Mouse (Mus musculus) spleen, adult 2 months (tissue): ENCODE measurements around the gene Zwilch. TPM values are rescaled to one million over a fixed set of nuclear protein-coding genes. Genes with fewer than 3 reads are reported as not detected.
"Not testable (repeated sequence)": the region's sequence is repeated elsewhere in the genome, so short reads cannot be mapped to it uniquely, and the experiment has no call there.

Experiments
- DNase-seq, 2 experiments: peaks; one replicate each; pipeline versions ENCODE4 v3.0.0 to v3.0.0-alpha.2; 2012 to 2021; ENCODE audit warnings: low spot score in 2 of 2, low read depth in 1 of 2
- H3K27ac ChIP-seq: fragments of 200-500 bp; 2 replicates; pipeline ENCODE4 v1.5.1; 2012; ENCODE audit warnings: low read length, inconsistent platforms; ENCODE audit not compliant: insufficient read depth
- H3K27me3 ChIP-seq: fragments of 200-500 bp; 2 replicates; pipeline ENCODE4 v1.6.1; 2012; ENCODE audit warnings: mild to moderate bottlenecking, moderate library complexity, low read length, inconsistent platforms; ENCODE audit not compliant: control insufficient read depth, insufficient read depth
- H3K36me3 ChIP-seq: fragments of 200-500 bp; 2 replicates; pipeline ENCODE4 v1.6.1; 2012; ENCODE audit warnings: mild to moderate bottlenecking, low read length, inconsistent platforms; ENCODE audit not compliant: control insufficient read depth, insufficient read depth
- H3K4me1 ChIP-seq: fragments of 200-500 bp; 2 replicates; pipeline ENCODE4 v1.6.1; 2011; ENCODE audit warnings: inconsistent platforms; ENCODE audit not compliant: control insufficient read depth, insufficient read depth, insufficient read length
- H3K4me3 ChIP-seq: fragments of 200-500 bp; 2 replicates; pipeline ENCODE4 v1.5.1; 2011; ENCODE audit warnings: mild to moderate bottlenecking, inconsistent platforms; ENCODE audit not compliant: insufficient read depth, insufficient read length; ENCODE audit errors: extremely low read depth
- CTCF ChIP-seq: fragments of 200-500 bp; IDR thresholded peaks from 2 replicates; pipeline ENCODE4 v1.5.1; 2011; ENCODE audit warnings: mild to moderate bottlenecking, inconsistent platforms; ENCODE audit not compliant: insufficient read depth, insufficient read length, insufficient replicate concordance; ENCODE audit errors: extremely low read depth
- POLR2A ChIP-seq: fragments of 200-500 bp; IDR thresholded peaks from 2 replicates; pipeline ENCODE4 v1.6.1; 2011; ENCODE audit warnings: low read depth, low read length, inconsistent platforms
- WGBS: fragments of 180-500 bp; shearing (Covaris S2); methylation state at CpG from one replicate; pipeline ENCODE4 v1.1.7; 2018; 5-methylcytosine and 5-hydroxymethylcytosine counted together
- polyA plus RNA-seq: library from polyadenylated mRNA; depleted of rRNA; stranded (reverse); fragments of >200 nt; gene quantifications from 2 replicates; pipeline ENCODE4 v1.2.3, GENCODE M21; 2012

Gene Zwilch
- polyA plus RNA-seq, 1 experiment = 1.1 TPM

DNA sequence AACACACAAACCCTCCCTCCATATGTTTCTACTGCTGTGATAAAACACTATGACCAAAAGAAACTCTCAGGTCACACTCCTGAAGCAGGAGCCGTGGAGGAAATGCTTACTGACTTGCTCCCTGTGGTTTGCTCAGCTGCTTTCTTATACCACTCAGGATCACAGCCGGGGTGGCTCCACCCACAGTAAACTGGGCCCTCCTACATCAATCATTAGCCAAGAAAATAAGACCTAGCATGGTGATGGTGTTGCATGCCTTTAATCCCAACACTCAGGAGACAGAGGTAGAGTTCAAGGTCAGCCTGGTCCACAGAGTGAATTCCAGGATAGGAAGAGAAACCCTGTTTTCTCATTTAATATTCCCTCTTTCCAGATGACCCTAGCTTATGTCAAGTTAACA lies 27.0 kb upstream of the Zwilch start:
- DNase-seq = no peak
- TF ChIP-seq CTCF (no peak), POLR2A (no peak)
- H3K27me3 ChIP-seq = no peaks in the 10 kb centered on the region
- H3K36me3 ChIP-seq = peaks cover 16% of the 10 kb centered on the region
- H3K27ac ChIP-seq = no peak overlapping the region
- no peaks in the 10 kb centered on the region for H3K4me1 ChIP-seq
- H3K4me3 ChIP-seq = no peak overlapping the region
- 63% methylated on average over 2 of the region's 2 CpGs for WGBS

DNA sequence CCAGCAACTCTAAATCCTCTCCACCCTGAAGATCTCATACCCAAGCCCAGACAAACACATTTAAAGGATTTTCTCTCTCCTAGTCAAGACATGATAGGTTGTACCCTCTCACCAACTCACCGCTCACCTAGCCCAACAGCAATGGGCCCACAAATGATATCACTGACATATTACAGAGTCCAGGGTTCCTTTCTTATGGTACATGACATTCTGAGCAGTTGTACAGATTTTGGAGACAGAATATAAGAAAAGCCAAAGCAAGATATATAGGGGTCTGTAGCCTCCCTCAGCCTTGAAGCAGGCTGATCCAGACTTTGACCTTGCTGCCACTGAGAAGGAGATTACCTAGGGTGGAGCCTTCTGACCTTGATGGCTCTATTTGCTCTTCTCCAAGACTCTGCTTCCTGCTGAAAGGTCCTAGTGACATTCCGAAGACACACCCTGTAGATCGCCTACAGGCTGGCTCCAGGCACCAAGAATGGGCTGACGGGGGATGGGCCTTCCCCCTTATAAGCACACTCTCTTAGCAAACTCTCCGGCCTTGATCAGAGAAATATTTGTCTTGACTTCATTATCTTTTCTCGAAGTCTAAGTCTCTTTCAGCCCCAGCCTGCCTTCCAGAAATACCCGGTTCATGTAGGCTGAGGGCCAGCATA lies 26.0 kb upstream of the Zwilch start:
- H3K27ac ChIP-seq = not testable (repeated sequence)

DNA sequence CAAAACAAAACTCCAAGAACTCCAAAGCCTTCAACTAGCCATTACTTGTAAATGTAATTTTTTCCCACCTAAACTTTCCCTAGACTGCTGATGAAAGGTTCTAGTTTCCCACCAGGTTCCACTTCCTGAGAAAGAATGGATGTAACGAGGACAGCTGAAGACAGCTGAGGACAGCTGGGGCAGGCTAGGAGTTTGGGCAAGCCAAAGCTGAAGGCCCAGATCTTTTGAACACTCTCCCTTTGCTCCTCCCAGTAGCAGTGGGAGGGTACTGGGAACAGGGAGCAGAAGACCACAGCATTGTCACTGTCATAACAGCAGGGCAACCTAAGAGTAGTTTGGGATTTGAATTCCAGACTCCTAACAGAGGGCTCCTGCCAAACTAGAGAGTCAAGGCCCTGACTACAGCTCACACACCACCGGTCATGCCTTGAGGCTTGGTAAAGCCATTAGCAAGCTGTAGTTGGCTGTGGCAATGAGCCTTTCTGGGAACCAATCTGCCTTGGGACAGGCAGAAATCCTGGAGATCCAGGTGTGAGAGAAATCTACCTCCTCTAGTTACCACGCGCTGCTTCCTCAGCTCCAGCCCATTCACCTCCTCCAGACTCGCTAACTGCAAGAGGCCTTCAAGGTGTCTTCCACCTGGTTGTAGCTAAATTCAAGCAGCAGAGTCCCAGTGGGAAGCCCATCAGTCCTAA lies 25.3 kb upstream of the Zwilch start:
- TF ChIP-seq CTCF (no peak), POLR2A (no peak)
- no peak for DNase-seq
- Histone ChIP-seq H3K4me3 (no peak overlapping the region), H3K27ac (no peak overlapping the region), H3K27me3 (no peaks in the 10 kb centered on the region), H3K36me3 (peaks cover 16% of the 10 kb centered on the region), H3K4me1 (no peaks in the 10 kb centered on the region)
- 92% methylated on average over 5 of the region's 5 CpGs for WGBS

More for the DNA sequence above, 26.0 kb upstream of the Zwilch start:
- H3K36me3 ChIP-seq = peaks cover 11% of the 10 kb centered on the region
- not testable (repeated sequence) for H3K4me1 ChIP-seq, H3K4me3 ChIP-seq, DNase-seq, H3K27me3 ChIP-seq
- WGBS = 89% methylated on average over 7 of the region's 7 CpGs

DNA sequence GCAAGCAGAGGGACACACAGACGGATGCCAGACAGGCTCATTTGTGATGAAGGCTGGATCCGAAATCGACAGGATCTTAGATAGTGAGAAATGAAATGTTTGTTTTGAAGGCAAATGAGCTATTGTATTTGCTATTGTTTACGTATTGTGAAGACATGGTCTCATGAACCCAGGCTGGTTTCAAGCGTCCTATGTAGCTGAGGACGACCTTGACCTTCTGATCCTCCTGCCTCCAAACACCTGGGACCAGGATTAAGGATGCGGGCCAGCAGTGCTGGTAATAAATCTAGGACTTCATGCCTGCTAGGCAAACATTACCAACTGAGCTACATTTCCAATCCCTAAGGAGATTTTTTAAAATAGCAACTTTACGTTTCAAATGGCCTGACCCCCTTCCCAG lies 24.6 kb upstream of the Zwilch start:
- H3K4me3 ChIP-seq = no peak overlapping the region
- no peak overlapping the region for H3K27ac ChIP-seq
- 94% methylated on average over 8 of the region's 8 CpGs for WGBS
- no peak for TF ChIP-seq POLR2A
- TF ChIP-seq CTCF = no peak
- no peak for DNase-seq
- H3K27me3 ChIP-seq = no peaks in the 10 kb centered on the region
- H3K36me3 ChIP-seq = peaks cover 20% of the 10 kb centered on the region
- no peaks in the 10 kb centered on the region for H3K4me1 ChIP-seq

DNA sequence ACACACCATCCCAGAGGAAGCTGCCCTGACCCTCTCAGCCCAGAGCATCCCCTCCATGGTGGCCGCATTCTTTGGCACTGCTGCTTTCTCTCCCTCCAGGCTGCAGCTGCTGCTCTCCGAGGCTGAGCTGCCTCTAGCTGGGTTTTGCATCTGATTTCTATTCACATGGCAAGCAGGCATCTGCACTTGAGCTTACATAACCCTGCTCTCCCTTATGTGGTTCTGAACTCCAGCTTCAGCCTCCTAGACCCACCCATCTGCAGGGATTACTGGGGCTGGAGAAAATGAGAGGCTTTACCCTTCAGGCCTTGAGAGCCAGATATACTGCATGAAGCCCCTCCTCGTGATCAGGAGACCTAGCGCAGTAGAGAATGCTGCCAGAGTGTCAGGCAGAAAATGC lies 22.6 kb upstream of the Zwilch start:
- Histone ChIP-seq H3K36me3 (peaks cover 20% of the 10 kb centered on the region), H3K27ac (no peak overlapping the region), H3K4me3 (no peak overlapping the region), H3K4me1 (no peaks in the 10 kb centered on the region), H3K27me3 (no peaks in the 10 kb centered on the region)
- no peak for DNase-seq
- WGBS = 93% methylated on average over 4 of the region's 4 CpGs
- TF ChIP-seq CTCF = no peak

DNA sequence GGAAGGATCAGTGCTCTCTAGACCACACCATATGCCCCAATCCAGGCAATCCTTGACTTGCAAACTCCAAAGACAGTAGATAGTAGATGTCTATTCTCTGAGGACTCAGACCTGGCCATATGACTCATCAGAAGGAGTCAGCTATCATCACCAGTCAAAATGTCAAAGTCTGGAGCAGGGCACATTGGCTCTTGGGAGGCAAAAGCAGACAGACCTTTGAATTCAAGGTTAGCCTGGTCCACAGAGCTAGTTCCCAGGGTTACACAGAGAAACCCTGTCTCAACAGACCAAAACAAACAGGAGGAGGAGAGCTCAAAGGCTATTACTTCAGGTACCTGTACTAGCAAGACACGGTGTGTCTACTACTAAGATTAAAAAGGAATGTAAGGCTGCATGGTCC lies 21.0 kb upstream of the Zwilch start:
- no peaks in the 10 kb centered on the region for H3K27me3 ChIP-seq
- TF ChIP-seq CTCF (no peak), POLR2A (no peak)

DNA sequence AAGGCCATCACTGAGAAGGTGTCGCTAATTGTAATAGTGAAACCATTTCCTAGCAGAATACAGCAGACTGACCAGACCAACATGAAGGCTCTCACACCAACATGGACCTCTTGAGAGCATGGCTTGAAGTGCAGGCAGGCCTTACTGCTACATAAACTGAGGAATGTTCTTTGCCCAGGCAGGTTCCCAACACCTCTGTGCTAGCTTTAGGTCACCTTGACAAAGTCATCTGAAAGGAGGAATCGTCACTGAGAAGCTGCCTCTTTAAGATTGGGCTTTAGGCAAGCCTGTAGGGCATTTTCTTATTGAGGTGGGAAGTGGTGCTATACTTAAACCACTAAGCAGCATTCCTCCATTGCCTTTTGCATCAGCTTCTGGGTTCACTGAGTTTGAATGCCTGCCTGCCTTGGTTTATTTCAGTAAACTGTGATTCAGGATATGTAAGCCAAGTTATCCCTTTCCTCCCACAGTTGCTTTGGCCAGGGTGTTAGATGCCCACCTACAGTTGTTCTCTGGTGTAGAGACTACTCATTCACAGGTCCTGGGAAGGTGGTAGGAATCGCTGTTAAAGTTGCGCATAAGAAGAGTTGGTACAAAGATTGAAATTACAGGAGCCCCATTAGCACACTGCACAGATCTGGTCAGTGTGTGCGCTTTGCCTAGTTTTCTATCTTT lies 11.4 kb upstream of the Zwilch start:
- H3K27ac ChIP-seq = no peak overlapping the region
- H3K4me3 ChIP-seq = no peak overlapping the region
- no peak for DNase-seq
- TF ChIP-seq CTCF = no peak
- no peak for TF ChIP-seq POLR2A
- no peaks in the 10 kb centered on the region for H3K4me1 ChIP-seq
- no peaks in the 10 kb centered on the region for H3K27me3 ChIP-seq
- peaks cover 25% of the 10 kb centered on the region for H3K36me3 ChIP-seq
- 93% methylated on average over 5 of the region's 5 CpGs for WGBS

More for the DNA sequence above, 21.0 kb upstream of the Zwilch start:
- H3K27ac ChIP-seq = no peak overlapping the region
- H3K36me3 ChIP-seq = peaks cover 20% of the 10 kb centered on the region
- no peaks in the 10 kb centered on the region for H3K4me1 ChIP-seq
- no peak overlapping the region for H3K4me3 ChIP-seq
- WGBS = 88% methylated on average over 1 of the region's 1 CpGs
- no peak for DNase-seq

DNA sequence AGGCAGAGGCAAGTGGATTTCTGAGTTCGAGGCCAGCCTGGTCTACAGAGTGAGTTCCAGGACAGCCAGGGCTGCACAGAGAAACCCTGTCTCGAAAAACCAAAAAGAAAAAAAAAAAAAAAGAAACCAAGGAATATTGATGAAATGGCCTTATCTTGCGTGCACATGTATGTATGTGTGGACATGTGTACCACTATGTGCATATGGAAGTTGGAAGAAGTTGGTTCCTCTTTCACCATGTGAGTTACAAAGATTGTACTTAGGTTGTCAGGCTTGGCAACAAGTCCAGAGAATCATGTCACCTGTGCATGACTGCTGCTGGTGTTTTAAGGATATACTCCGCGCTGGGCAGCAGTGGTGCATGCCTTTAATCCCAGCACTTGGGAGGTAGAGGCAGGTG lies 10.4 kb upstream of the Zwilch start:
- H3K36me3 ChIP-seq = peaks cover 23% of the 10 kb centered on the region
- WGBS = 91% methylated on average over 5 of the region's 5 CpGs
- H3K4me1 ChIP-seq, H3K4me3 ChIP-seq, H3K27ac ChIP-seq, DNase-seq, H3K27me3 ChIP-seq: not testable (repeated sequence)
